Mouse (Mus musculus) right cerebral cortex, adult 2 months (tissue): Measurements from ENCODE around the gene Bad.
A peak's percentile ranks its signal among the peaks of the same experiment; 100 is the strongest.
"Not testable (repeated sequence)": the region's sequence is repeated elsewhere in the genome, so short reads cannot be mapped to it uniquely, and the experiment has no call there.

Experiments used
- DNase-seq, 2 experiments: peaks; one replicate each; pipeline ENCODE4 v3.0.0; 2021 to 2022; ENCODE audit warnings: low spot score in 2 of 2

Gene Bad

DNA sequence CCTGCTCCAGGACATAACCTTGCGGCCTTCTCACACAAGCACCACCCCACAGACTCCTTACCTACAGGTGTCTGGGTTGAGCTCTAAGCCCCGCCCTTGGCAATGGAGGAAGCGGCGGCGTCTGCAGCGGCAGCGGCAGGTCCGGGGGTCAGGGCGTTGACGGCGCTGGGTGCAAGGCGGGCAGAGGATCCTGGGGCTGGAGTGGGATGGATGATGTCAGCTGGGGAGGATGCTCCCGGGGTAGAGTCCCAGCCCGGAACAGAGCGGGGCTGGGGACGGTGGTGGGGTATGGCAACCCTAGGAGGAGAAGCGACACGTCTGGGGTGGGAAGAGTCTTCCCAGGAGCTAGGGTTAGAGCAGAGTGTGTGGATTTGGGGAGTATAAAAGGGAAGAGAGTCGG lies 43.6 kb downstream of the Bad start:
- DNase-seq = no peak

DNA sequence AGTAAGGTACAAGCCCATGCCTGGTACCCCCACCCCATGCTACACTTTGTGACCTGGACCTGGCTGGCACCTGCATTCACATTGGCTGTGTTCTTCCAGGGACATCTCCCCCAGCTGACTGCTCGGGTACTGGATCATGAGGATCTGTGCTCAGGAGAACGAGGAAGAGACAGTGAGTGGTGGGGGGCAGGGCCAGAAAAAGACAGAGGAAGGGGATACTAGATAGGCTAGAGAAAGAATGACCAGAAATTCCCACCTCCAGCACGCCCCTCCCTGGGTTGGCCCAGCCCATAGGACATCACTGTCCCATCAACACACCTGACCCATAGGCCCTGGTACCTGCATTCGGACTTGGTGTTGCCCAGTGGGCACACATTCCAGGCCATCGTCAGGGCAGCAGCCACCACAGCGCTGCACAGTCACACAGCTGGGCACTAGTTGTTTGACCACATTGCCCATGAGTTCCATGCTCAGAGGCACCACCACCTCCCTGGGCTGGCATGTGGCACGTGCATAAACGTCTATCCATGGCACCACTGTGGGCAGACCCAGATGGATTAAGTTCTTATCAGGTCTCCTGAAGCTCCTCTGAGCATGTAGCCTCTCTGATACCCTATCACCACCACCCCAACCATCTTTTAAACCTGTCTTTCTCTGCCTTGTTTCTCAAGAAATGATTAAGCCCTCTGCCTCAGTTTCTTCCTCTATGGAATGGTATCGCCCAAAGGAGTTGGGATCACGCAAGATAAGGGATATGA lies 44.5 kb downstream of the Bad start:
- no peak for DNase-seq

DNA sequence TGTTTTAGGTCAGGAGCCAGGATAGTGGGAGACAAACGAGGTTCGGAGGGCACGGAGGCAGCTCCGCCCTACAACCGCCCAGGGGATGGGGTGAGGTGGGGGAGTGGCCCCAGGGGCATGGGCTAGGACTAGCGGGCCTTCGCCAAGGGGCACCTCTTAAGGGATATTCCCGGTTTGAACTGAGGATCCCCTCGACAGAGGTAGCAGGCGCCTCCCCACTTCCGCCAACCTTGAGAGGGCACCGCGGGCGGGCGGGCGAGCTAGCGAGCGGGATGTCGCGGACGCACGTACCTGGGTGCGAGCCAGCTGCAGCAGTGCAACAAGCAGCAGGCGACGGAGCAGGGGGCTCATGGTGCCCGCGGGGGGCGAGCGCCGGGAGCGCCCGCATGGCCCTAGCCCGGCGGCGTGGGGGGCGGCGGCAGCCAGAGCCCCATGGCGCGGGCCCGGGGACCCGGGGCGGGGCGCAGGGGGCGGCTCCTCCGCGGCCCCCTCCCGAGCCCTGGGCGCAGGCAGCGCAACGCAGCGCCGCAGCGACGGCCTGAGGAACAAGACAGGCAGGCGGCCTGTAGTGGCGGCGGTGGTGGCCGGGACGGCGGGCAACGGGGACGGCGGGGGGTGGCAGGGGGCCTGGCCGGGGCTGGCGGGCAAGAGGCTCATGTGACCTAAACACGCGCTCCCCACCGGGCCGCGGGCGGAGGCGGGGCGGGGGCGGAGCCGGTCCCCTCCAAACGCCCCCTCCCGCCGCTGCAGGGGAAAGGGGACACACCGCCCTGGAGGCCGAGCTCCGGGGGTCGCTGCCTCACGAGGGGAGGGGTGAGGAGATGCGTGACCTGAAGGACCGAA lies 45.6 kb downstream of the Bad start, which contains the start of gene Vegfb:
Gene Vegfb (minus strand): TSS at position 591 of the 843 bp plus-strand sequence.
- DNase-seq = peak in 1 of 2 experiments; percentile 55

DNA sequence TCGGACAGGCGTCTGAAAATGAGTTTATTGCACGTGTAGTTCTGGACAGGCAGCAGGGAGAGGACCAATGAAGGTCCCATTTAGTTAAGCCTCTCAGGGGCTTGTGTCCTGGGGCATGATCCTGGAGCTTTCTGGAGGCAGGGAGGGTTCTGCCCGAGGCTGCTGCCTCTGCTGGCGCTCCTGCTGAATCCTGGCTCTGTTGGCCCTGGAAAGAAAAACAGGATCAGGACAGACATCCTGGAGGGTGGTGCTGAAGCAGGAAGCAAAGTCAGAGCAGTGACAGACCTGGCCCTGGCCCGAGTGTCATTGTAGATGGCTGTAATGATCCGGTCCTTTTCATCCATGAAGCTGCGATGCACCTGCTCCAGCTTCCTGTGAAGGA lies 46.2 kb downstream of the Bad start:
- no peak for DNase-seq

DNA sequence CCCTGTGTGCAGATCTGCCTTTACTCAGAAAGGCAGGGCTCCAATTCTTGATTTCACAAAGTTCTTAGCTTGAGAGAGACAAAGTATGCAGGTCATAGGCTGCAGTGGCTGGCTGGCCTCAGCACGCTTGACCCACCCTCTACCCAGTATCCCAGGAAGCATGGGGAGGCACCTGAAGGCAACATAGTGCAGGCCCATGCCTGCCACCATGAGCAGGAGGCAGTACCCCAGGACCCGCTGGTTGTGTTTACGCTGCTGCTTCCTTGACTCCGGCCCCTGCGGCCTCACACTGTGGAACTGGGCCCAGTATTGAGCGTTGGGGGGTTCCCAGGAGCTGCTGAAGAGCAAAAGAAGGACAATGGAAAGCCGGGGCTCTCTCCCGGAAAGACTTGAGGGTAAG lies 47.6 kb downstream of the Bad start:
- no peak for DNase-seq

DNA sequence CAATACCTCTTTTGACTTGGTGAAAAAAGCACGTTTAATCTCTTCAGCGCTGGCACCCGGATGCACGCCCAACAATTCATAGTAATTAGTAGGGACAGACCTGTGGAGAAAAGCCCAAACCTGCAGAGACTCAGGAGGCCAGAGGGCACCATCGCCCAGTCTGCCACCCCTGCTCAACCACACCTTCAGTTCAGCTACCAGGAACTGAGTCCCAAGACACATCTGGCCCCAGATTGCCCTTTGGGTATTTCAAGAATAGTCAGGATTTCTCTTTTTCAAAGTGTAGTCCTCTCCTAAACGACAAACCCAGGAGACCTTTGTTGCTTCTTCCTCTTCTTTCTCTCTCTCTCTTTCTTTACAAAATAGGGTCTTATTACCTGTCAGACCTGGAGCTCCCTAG lies 49.1 kb downstream of the Bad start:
- no peak for DNase-seq

DNA sequence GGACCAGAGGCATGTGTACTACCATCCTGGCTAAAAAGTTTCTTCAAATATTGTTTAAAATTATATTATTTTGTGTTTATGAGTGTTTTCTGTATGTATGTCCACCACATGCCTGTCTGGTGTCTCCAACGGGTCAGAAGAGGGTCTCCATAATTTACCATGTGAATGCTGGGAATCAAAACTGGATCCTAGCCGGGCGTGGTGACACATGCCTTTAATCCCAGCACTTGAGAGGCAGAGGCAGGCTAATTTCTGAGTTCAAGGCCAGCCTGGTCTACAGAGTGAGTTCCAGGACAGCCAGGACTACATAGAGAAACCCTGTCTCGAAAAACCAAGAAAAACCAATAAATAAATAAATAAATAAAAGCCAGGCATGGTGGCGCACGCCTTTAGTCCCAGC lies 49.5 kb downstream of the Bad start:
- not testable (repeated sequence) for DNase-seq

DNA sequence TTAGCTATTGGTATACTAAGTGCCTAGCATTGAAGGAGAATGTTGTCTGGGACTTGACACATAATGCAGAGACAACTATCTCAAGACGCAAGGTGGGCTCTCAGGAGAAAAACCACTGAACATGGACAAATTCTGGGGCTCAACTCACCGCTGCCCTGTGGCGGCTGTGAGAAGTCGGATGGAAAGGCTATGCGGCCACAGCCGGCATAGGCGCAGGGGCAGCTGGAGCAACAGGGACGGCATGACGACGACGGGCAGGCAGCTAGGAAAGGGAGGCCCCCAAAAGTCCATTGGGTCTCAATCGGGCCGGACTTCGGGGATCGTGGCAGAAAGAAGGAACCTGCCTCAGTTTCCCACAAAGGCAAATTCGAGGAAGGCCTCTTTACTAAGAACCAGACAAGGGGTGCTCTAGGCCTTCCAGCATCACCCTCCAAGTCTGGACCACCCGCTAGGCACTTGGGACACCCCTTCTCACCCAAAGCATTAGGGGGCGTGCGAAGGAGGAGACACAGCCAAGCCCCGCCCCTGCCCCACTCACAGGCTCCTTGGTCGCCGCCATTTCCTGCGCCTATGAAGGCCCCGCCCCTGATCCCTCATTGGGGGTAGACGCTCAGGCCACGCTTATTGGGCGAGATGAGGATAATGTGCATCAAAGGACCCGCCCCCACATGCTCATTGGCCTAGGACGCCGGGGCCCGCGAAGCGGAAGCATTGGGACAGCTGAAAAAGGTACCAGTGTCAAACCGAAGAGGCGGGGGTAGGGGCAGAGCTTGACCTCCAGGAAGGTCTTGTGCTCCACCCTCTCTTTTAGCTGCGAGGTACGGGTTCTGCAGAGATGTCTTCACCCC lies 50.6 kb downstream of the Bad start, which contains the start of gene Dnajc4:
Gene Dnajc4 (minus strand): TSS at position 562 of the 848 bp plus-strand sequence.
- peak; percentile 95 to 96 for DNase-seq

DNA sequence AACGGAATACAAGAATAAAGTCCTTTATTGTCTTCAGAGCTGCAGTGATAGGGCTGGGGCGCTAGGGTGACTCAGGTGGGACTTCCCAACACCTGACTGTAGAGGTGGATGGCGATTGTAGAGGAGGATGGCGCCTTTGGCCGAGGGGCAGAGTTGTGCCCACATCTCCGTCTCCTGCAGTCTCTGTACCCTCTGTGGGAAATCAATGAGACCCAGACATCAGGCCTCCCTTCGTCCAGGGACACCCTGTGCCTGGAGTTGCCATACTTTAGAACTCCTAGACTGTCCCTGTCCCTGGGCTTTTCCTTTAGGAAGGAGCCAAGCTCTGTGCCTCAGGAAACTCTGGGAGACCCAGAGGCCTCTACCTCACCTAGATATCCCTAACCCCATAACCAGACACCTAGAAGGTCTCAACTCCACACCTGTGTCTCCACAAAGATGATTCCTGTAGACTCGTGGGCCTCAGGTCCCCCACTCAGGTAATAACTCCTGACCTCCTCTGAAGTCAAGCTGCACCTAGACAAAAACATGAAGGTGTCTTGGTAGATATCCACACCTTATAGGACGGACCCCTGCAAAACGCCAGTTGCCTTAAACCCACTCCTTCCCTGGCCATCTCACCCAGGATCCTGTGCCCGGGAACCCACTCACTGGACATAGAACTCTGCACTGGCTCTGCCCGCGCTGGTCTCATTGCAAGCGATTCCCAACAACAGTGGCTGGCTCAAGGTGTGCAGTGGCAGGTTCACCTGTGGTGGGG lies 51.5 kb downstream of the Bad start:
- DNase-seq = no peak

DNA sequence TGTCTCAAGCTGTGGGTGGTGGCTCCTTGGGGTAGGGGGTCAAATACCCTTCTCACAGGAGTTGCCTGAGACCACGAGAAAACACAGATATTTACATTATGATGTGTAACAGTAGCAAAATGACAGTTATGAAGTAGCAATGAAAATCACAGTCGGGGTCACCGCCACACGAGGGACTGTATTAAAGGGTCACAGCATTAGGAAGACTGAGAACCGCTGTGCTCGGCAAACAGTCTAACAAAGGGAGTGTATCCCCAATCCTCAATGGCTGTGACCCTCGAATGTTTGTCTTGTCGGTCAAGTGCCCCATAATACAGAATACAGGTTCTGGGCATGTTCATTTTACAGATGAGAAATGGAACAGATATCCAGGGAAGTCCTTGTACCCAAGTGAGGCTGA lies 52.3 kb downstream of the Bad start:
- no peak for DNase-seq

DNA sequence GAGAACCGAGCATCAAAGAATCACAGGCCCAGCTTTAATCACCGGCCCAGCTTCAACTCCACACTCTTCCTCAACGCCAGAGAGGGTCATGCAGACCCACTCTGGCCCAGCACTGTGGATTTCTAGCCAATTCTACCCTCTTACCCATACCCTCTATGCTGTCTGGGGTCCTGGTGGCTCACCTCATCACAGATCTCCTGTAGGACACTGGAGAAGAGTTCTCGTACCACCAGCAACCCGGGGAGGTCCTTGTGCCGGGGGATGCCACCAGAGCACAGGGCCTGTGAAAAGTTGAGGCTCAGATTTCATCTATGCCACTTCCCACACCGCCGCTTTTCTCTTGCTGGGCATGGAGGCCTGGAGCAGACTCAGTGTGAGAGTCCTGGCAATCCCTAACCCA lies 52.8 kb downstream of the Bad start:
- no peak for DNase-seq

DNA sequence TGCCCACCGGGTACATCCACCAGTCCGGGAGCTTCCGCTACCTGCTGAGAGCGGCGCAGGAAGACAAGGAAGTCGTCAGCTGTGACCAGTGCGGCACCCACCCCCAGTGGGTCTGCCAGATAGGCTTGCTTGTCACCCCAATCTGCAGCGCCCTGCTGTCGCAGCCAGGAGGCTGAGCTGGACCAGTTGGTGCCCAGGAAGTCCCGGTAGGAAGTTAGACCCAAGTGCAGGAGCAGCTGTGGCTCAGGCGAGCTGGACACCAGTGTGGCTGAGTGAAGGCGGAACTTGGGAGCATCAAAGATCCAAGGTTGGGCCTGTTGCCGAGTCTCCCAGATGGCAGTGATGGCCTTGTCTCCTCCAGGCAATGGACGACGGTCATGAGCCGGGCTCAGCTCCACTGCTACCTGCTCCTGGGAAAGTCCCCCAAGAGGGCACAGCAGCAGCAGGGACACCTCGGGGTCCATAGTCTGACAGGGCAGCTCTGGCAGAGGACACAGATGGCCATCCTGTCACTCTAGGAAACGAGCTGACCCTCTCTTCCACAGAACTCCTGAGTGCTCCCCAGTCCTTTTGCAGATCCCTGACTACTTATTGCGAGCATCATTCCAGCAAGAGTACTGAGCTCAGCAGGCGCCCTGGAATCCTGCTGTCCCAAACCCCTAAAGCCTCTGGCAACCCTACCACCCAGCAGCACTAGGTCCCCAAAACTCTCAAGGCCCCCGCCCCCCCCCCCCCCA lies 53.8 kb downstream of the Bad start:
- no peak for DNase-seq

DNA sequence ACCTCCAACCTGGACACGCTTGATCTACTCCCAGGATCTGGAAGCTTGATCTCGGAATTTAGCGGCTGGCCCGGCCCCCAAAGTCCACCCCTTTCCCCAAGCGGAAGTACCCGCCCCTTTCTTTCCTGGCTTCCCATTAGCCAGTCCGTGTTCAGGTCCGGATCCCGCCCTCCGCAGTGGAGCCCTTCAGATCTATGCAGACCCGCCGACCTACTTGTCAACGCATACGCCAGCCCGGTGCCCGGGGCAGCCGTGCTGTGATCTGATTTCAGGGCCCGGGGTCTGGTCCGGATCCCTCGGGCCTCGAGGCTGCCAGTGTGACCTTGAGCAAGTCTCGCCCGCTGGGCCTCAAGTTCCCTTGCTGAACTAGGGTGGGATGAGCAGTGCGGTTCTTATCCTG lies 54.3 kb downstream of the Bad start, which contains the start of the genes Nudt22 and Trpt1:
Gene Nudt22 (minus strand): TSS at position 112 of the 400 bp plus-strand sequence.
Gene Trpt1 (plus strand): TSS at position 126 of the 400 bp plus-strand sequence.
- DNase-seq = peak; percentile 86

DNA sequence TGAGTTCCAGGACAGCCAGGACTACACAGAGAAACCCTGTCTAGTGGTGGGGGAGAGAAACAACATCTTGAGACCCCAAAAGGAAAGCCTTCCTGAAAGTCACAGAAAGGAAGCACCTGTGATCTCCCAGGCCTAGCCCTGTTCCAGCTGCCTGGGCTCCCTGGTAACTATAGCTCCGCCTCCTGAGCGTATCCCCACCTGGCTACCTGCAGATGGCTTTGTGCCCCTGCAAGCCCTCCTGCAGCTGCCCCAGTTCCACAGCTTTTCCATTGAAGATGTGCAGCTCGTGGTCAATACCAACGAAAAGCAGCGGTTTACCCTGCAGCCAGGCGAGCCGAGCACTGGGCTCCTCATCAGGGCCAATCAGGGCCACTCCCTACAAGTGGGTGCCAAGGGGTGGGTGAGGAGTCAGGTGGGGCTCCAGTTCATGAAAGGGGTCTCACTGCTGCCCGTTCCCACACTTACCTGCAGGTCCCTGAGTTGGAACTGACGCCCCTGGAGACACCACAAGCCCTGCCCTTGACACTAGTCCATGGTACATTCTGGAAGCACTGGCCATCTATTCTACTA lies 56.1 kb downstream of the Bad start:
- no peak for DNase-seq

DNA sequence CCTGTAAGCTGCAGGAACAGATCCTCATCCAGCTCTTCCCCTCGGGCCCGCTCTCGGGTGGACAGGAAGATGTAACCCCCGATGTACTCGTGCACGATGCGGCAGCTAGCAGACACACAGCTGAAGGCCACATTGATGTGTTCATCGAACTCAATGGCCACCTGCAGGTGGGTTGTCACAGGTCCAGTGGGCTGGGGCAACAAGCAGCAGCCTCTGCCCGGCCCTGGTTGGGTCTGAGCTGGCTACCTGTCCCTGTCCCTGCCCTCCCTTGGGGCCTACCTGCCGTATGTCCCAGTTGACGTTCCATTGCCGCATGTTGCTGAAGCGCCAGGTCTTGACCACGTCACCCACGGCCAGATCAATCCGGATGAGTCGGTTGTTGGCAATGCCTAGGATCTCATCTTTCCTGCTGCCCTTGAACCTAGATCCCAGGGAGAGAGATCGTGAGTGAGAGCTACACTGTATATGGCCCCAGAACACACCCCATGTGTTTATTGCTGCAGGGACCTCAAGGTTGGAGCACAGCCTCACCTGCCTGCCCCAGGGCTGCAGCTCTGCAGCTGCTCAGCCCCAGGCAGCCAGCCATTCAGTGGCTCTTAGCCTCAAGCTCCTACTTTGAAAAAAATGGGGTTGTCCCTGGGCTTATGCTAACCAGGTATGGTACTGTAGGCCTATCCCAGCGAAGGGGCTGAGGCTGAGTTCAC lies 57.9 kb downstream of the Bad start:
- no peak for DNase-seq
